Mouse (Mus musculus) CH12.LX (cell line): Measurements from ENCODE around the gene Gon7.

ENCODE experiments used
- CTCF ChIP-seq, 2 experiments: IDR thresholded peaks in 1 of 2; conservative IDR thresholded peaks in 1 of 2; 2 replicates each; pipeline ENCODE4 v1.5.1; 2011 to 2012; ENCODE audit warnings: low read depth in 2 of 2, low read length in 2 of 2, improper control_type of control experiment in 1 of 2, inconsistent platforms in 1 of 2, mild to moderate bottlenecking in 1 of 2, moderate library complexity in 1 of 2
- MAZ ChIP-seq: IDR thresholded peaks from 2 replicates; pipeline ENCODE4 v1.6.1; 2012; ENCODE audit warnings: low read depth, mild to moderate bottlenecking, inconsistent platforms, low read length, improper control_type of control experiment, moderate library complexity
- POLR2A ChIP-seq: IDR thresholded peaks from 2 replicates; pipeline ENCODE4 v1.6.1; 2011; ENCODE audit warnings: low read depth, mild to moderate bottlenecking, improper control_type of control experiment, low read length
- ZKSCAN1 ChIP-seq: IDR thresholded peaks from 2 replicates; pipeline ENCODE4 v1.6.1; 2012; ENCODE audit warnings: low read depth, inconsistent platforms, low read length, improper control_type of control experiment, borderline replicate concordance

GRCm38 (mm10) chr12:102730798-102731619 is 26.6 kb downstream of the Gon7 start:
- TF ChIP-seq CTCF (conservative IDR thresholded peaks at IDR 0.05 in 1 of 2, IDR thresholded peaks at IDR 0.05 in 1 of 2; ENCODE audit: low read depth in 2 of 2, low read length in 2 of 2) (no peak), MAZ (no peak), ZKSCAN1 (no peak), POLR2A (no peak)
